Mouse (Mus musculus): ENCODE data around the gene Gng12.

GRCm38 (mm10) chr6:66864463-66864862 lies 31.7 kb upstream of the Gng12 start:
- TF ChIP-seq CTCF (IDR thresholded peaks at IDR 0.05; ENCODE audit: control insufficient read depth, insufficient read depth, insufficient read length) (no peak), USF1 (IDR thresholded peaks at IDR 0.05; ENCODE audit: low read depth) (no peak), MAX (IDR thresholded peaks at IDR 0.05) (no peak), MYOD1 (IDR thresholded peaks at IDR 0.05; ENCODE audit: control insufficient read depth, insufficient read length, low read depth) (no peak), CEBPB (IDR thresholded peaks at IDR 0.05; ENCODE audit: low read depth) (no peak), MYOG (IDR thresholded peaks at IDR 0.05; ENCODE audit: control insufficient read depth, extremely low read depth, insufficient read length) (no peak), FOSL1 (IDR thresholded peaks at IDR 0.05; ENCODE audit: insufficient read depth, low read length, poor library complexity, severe bottlenecking) (no peak)

Measured in C2C12 (cell line).